In the genomic region with DNA sequence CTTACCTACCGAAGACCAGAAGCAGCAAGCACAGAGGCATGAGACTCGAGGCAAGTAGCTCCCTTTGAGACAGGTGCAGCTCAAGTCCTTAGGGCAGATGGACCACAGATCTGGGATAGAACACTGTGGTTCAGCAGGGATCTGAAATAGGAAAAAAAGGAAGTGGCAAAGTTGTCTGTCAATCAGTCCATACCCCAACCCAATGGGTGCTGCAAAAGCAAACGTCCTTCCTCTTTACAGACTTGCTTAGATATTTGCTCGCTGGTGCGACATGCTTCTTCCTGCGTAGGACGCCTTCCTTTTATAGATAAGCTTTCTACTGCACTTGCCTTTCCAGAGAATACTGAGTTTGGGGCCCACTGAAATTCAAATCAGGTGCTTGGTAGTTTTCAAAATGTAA, we compare ENCODE assay signal across 12 mouse cellular contexts. TPM values are rescaled to one million over a fixed set of nuclear protein-coding genes. Genes with fewer than 3 reads are reported as not detected.
DNase-seq lines count a peak whose midpoint lies in the region; ATAC-seq and TF ChIP-seq lines count a peak whose summit lies in the region.
"Had no signal": no experiment of that assay in that cellular context is flagged by ENCODE, and none has a peak within 500 bp of the region (broad histone marks: within the 10 kb centered on the region; RNA-seq: fewer than 3 reads in every experiment).

A gene (minus strand): TSS at position 303 of the 400 bp plus-strand sequence.

- H3K4me2 ChIP-seq in intestine, postnatal 0 days (replicated peaks; ENCODE audit: low read depth) = no peak within 1 kb of the TSS
- H3K4me2 ChIP-seq: heart, embryonic 13.5 days had no signal

- ATAC-seq in common myeloid progenitor, adult 5-6 weeks (replicated peaks; ENCODE audit: low read depth, poor library complexity, severe bottlenecking) = peak; percentile 92
- no peak for ATAC-seq in intestine, postnatal 0 days

- peaks cover 19% of the 10 kb centered on the region for H3K27me3 ChIP-seq in megakaryocyte, embryonic 14.5 days (replicated peaks)
- H3K27me3 ChIP-seq in intestine, postnatal 0 days (replicated peaks; ENCODE audit: control insufficient read depth, insufficient read depth, low read length) = no peaks in the 10 kb centered on the region
- H3K27me3 ChIP-seq: heart, embryonic 13.5 days had no signal

- DNase-seq in layer of hippocampus, adult 11-12 months (ENCODE audit: low spot score) = peak; percentile 23
- no peak for DNase-seq in layer of hippocampus, adult 9-10 months (ENCODE audit: low spot score)
- DNase-seq in layer of hippocampus, adult 2 months (ENCODE audit: low spot score in 2 of 2) = no peak
- no peak for DNase-seq in ovary, adult 18-20 months (ENCODE audit: low spot score)
- DNase-seq in embryo, embryonic 10.5 days (ENCODE audit: low spot score) = no peak
- DNase-seq: adrenal gland, postnatal 10 days; kidney, postnatal 14 days; retina, postnatal 1 day had no signal

- no peak within 1 kb of the TSS for H3K27ac ChIP-seq in layer of hippocampus, adult 2 months
- H3K27ac ChIP-seq in intestine, postnatal 0 days (ENCODE audit: low read depth, low read length) = no peak within 1 kb of the TSS
- H3K27ac ChIP-seq: heart, embryonic 13.5 days had no signal

- no peak within 1 kb of the TSS for H3K4me3 ChIP-seq in layer of hippocampus, adult 2 months
- H3K4me3 ChIP-seq in megakaryocyte, embryonic 14.5 days (replicated peaks) = peak within 1 kb of the TSS; percentile 69
- H3K4me3 ChIP-seq in intestine, postnatal 0 days (ENCODE audit: low read depth, low read length) = no peak within 1 kb of the TSS
- H3K4me3 ChIP-seq: heart, embryonic 13.5 days had no signal

- TF ChIP-seq CTCF in layer of hippocampus, adult 2 months (conservative IDR thresholded peaks at IDR 0.05) = no peak
- TF ChIP-seq CTCF in intestine, postnatal 0 days (IDR thresholded peaks at IDR 0.05; ENCODE audit: low read depth) = no peak

- H3K4me1 ChIP-seq in megakaryocyte, embryonic 14.5 days = peaks cover 19% of the 10 kb centered on the region
- no peaks in the 10 kb centered on the region for H3K4me1 ChIP-seq in intestine, postnatal 0 days (replicated peaks; ENCODE audit: control insufficient read depth, insufficient read depth, low read length)

- 79% methylated on average over 7 of the region's 7 CpGs for WGBS in intestine, postnatal 0 days

- H3K36me3 ChIP-seq in megakaryocyte, embryonic 14.5 days (replicated peaks; ENCODE audit: low read length) = no peaks in the 10 kb centered on the region
- no peaks in the 10 kb centered on the region for H3K36me3 ChIP-seq in intestine, postnatal 0 days (ENCODE audit: control insufficient read depth, insufficient read depth)
- H3K36me3 ChIP-seq: heart, embryonic 13.5 days had no signal

- no peaks in the 10 kb centered on the region for H3K9me3 ChIP-seq in megakaryocyte, embryonic 14.5 days
- H3K9me3 ChIP-seq in intestine, postnatal 0 days (ENCODE audit: control insufficient read depth) = no peaks in the 10 kb centered on the region
- H3K9me3 ChIP-seq: heart, embryonic 13.5 days had no signal

- no peak within 1 kb of the TSS for H3K9ac ChIP-seq in intestine, postnatal 0 days (ENCODE audit: low read depth, low read length)
- H3K9ac ChIP-seq: heart, embryonic 13.5 days had no signal

RNA-seq across cellular contexts. Expression of the gene that starts here (rescaled TPM):
- total RNA-seq in common myeloid progenitor, adult 5-6 weeks (2017) = not detected in 2 replicates
- 10 to 100 TPM; 22.6 to 27.9 TPM for total RNA-seq in layer of hippocampus, adult 2 months (2021)
- 0.57 TPM in 1 of 2 replicates, not detected in the other for polyA plus RNA-seq in megakaryocyte, embryonic 14.5 days (2012; ENCODE audit: insufficient read depth, low replicate concordance)
- polyA plus RNA-seq in intestine, postnatal 0 days (2015; fragmentation: Nextera tagmentation; extraction: Ambion mirVana) = 1.3 and 1.9 TPM in 2 replicates

Comparison
In these comparisons a context has a peak if more than half of its experiments do, and no peak if none do; other contexts are left out.
1. RNA of the gene that starts here (total RNA-seq): 22.6 to 27.9 TPM in layer of hippocampus, adult 2 months; not detected in common myeloid progenitor, adult 5-6 weeks; every median in the first group is over 10 times any median in the second.
2. Peak in ATAC-seq in common myeloid progenitor, adult 5-6 weeks; RNA of the gene not detected or under 1 TPM.